Mouse (Mus musculus): ENCODE measurements around the gene Gm12216. TPM values are rescaled to one million over a fixed set of nuclear protein-coding genes. Genes with fewer than 3 reads are reported as not detected.

Gm12216 gene
- polyA plus RNA-seq, 1 experiment from 2014 or later: not detected

DNA sequence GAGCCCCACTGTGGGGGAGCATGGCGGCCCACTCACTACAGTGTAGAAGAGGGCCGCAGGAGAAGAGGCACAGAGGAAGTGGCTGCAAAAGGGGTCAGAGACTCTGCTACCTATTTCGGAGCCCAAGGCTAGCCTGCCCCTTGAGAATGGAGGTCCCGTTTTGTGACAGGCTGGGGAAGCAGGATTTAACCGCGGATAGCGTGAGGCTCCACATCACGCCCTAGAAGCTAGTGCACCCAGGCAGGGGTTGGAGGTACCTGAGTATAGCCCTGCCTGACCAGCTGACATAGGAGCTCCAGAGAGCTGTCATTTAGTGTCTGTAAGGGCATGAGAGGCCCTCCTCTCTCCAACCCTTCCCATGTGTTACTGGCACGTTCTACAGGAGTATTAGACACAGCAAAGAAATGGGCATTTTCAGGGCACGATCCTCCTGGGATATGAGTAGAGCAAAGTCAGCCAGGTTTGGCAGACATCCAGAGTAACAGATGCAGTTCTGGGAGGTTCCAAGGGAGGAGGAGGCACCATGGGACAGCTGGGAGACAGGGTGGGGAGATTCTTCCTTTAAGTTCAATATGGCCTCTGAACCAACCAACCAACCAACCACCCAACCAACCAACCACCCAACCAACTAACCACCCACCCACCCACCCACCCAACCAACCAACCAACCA lies 60.9 kb downstream of the Gm12216 start:
- 92% methylated on average over 10 of the region's 10 CpGs for WGBS
- H3K4me1 ChIP-seq: peaks cover 25% of the 10 kb centered on the region

DNA sequence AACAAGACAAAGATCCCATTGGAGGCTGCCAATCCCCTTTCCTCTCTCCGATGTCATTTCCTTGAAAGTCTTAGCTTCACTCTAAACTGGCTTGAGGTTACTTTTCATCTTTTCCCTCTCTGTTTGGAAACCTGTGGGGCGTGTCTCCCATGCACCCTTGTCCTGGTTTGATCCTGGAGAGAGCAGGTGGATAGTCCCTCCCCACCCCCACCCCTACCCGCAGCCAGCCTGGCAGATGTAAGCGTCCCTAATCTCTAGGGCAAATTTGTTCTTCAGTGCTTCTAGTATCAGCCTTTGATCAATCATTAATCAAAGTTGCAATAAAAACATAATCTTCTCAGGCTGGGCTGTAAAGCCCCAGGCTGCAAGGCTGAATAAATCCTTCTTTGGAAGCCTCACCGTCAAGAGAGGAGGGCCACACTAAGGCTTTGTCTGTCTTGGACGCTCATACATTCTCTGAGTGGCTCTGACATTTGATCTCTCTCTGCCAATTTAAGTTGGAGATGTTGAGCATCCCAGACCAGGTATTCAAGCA lies 61.6 kb downstream of the Gm12216 start:
- H3K4me2 ChIP-seq (replicated peaks): no peak overlapping the region
- H3K27me3 ChIP-seq: no peaks in the 10 kb centered on the region
- H3K4me3 ChIP-seq: no peak overlapping the region
- 60% methylated on average over 6 of the region's 6 CpGs for WGBS
- no peak for ATAC-seq (ENCODE audit: low FRiP score)
- no peaks in the 10 kb centered on the region for H3K9me3 ChIP-seq (replicated peaks)
- H3K27ac ChIP-seq: no peak overlapping the region
- no peak overlapping the region for H3K9ac ChIP-seq
- H3K36me3 ChIP-seq: no peaks in the 10 kb centered on the region
- peaks cover 25% of the 10 kb centered on the region for H3K4me1 ChIP-seq

More for the DNA sequence above, 60.9 kb downstream of the Gm12216 start:
- Histone ChIP-seq H3K9me3 (replicated peaks) (no peaks in the 10 kb centered on the region), H3K4me2 (replicated peaks) (no peak overlapping the region), H3K36me3 (no peaks in the 10 kb centered on the region), H3K4me3 (no peak overlapping the region), H3K27ac (no peak overlapping the region), H3K9ac (no peak overlapping the region), H3K27me3 (no peaks in the 10 kb centered on the region)
- no peak for ATAC-seq (ENCODE audit: low FRiP score)

GRCm38 (mm10) chr11:53796409-53797151 lies 62.5 kb downstream of the Gm12216 start:
- Histone ChIP-seq H3K4me1 (peaks cover 25% of the 10 kb centered on the region), H3K4me2 (replicated peaks) (no peak overlapping the region), H3K9me3 (replicated peaks) (no peaks in the 10 kb centered on the region), H3K9ac (no peak overlapping the region), H3K36me3 (no peaks in the 10 kb centered on the region), H3K4me3 (no peak overlapping the region), H3K27me3 (no peaks in the 10 kb centered on the region), H3K27ac (0 out of 2 replicates have a peak overlapping the region, but pooled peaks have one; percentile 8)
- ATAC-seq (ENCODE audit: low FRiP score): no peak
- WGBS: 68% methylated on average over 12 of the region's 12 CpGs

DNA sequence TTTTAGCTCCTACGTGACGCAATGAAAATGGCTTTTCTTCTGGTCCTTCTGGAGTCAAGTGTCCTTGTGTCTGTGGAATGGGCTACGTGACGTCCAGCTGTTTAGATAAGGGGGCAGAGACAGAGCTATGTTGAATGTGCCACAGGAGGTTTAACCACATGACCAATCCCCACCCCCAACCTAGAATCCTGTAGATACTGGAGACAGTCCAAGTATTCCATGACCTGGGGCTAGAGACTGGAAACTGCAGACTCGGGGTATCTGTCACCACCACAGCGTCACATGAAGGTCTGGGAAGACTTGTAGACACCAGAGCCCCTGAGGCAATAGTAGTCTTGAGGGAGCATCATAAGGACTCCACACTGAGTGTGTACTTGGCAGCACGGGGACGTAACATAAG lies 63.2 kb downstream of the Gm12216 start:
- no peak overlapping the region for H3K4me2 ChIP-seq (replicated peaks)
- H3K36me3 ChIP-seq: no peaks in the 10 kb centered on the region
- H3K9ac ChIP-seq: no peak overlapping the region
- no peaks in the 10 kb centered on the region for H3K9me3 ChIP-seq (replicated peaks)
- ATAC-seq (ENCODE audit: low FRiP score): no peak
- no peak overlapping the region for H3K27ac ChIP-seq
- H3K4me3 ChIP-seq: no peak overlapping the region
- no peaks in the 10 kb centered on the region for H3K27me3 ChIP-seq
- peaks cover 25% of the 10 kb centered on the region for H3K4me1 ChIP-seq
- 78% methylated on average over 8 of the region's 8 CpGs for WGBS

GRCm38 (mm10) chr11:53794671-53795557 lies 64.1 kb downstream of the Gm12216 start:
- WGBS: 67% methylated on average over 25 of the region's 25 CpGs
- Histone ChIP-seq H3K9me3 (replicated peaks) (0 out of 2 replicates have a peak, but pooled peaks cover 6% of the 10 kb centered on the region), H3K36me3 (no peaks in the 10 kb centered on the region), H3K27ac (no peak overlapping the region), H3K27me3 (no peaks in the 10 kb centered on the region), H3K4me3 (no peak overlapping the region), H3K4me2 (replicated peaks) (no peak overlapping the region), H3K4me1 (peaks cover 25% of the 10 kb centered on the region), H3K9ac (no peak overlapping the region)
- ATAC-seq (ENCODE audit: low FRiP score): no peak

GRCm38 (mm10) chr11:53794015-53794414 lies 65.0 kb downstream of the Gm12216 start:
- H3K4me1 ChIP-seq: peaks cover 25% of the 10 kb centered on the region
- no peak overlapping the region for H3K4me3 ChIP-seq
- no peaks in the 10 kb centered on the region for H3K36me3 ChIP-seq
- H3K27me3 ChIP-seq: no peaks in the 10 kb centered on the region
- 0 out of 2 replicates have a peak, but pooled peaks cover 6% of the 10 kb centered on the region for H3K9me3 ChIP-seq (replicated peaks)
- no peak overlapping the region for H3K27ac ChIP-seq
- 83% methylated on average over 3 of the region's 3 CpGs for WGBS
- no peak overlapping the region for H3K9ac ChIP-seq
- H3K4me2 ChIP-seq (replicated peaks): no peak overlapping the region
- ATAC-seq (ENCODE audit: low FRiP score): no peak

GRCm38 (mm10) chr11:53792986-53793385 lies 66.1 kb downstream of the Gm12216 start:
- Histone ChIP-seq H3K9me3 (replicated peaks) (0 out of 2 replicates have a peak, but pooled peaks cover 6% of the 10 kb centered on the region), H3K36me3 (no peaks in the 10 kb centered on the region), H3K4me2 (replicated peaks) (no peak overlapping the region), H3K27ac (no peak overlapping the region), H3K4me1 (peaks cover 25% of the 10 kb centered on the region), H3K4me3 (no peak overlapping the region), H3K27me3 (no peaks in the 10 kb centered on the region), H3K9ac (no peak overlapping the region)
- no peak for ATAC-seq (ENCODE audit: low FRiP score)
- 76% methylated on average over 3 of the region's 3 CpGs for WGBS

GRCm38 (mm10) chr11:53789277-53789676 lies 69.8 kb downstream of the Gm12216 start:
- no peaks in the 10 kb centered on the region for H3K27me3 ChIP-seq
- H3K9ac ChIP-seq: no peak overlapping the region
- no peaks in the 10 kb centered on the region for H3K36me3 ChIP-seq
- ATAC-seq (ENCODE audit: low FRiP score): no peak
- H3K4me1 ChIP-seq: 0 out of 2 replicates have a peak, but pooled peaks cover 6% of the 10 kb centered on the region
- H3K4me2 ChIP-seq (replicated peaks): no peak overlapping the region
- no peak overlapping the region for H3K4me3 ChIP-seq
- 0 out of 2 replicates have a peak, but pooled peaks cover 6% of the 10 kb centered on the region for H3K9me3 ChIP-seq (replicated peaks)
- H3K27ac ChIP-seq: no peak overlapping the region
- WGBS: 77% methylated on average over 3 of the region's 3 CpGs

DNA sequence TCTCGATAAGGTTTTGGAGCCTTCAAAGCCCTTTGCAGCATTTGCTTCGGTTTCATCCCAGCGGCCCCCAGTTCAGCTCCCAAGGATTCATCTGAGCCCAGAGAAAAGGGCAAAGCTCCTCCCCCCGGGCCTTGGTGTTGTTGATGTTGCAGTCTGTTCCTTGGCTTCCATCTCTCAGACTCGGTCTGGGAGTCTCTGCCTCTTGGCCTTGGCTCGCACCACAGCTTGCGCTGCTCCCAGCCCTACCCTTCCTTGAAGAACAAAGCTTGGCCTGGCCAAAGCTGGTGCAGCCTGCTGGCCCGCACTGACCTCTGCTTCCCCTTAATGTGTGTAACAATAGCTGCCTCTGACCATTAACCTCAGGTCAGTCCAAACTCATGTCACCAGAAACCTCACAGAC lies 70.9 kb downstream of the Gm12216 start:
- H3K27me3 ChIP-seq: no peaks in the 10 kb centered on the region
- H3K4me2 ChIP-seq (replicated peaks): no peak overlapping the region
- no peaks in the 10 kb centered on the region for H3K4me1 ChIP-seq
- no peak overlapping the region for H3K9ac ChIP-seq
- H3K36me3 ChIP-seq: no peaks in the 10 kb centered on the region
- 0 out of 2 replicates have a peak, but pooled peaks cover 6% of the 10 kb centered on the region for H3K9me3 ChIP-seq (replicated peaks)
- 48% methylated on average over 8 of the region's 8 CpGs for WGBS
- no peak overlapping the region for H3K4me3 ChIP-seq
- H3K27ac ChIP-seq: no peak overlapping the region
- ATAC-seq (ENCODE audit: low FRiP score): no peak

GRCm38 (mm10) chr11:53786058-53787031 lies 72.7 kb downstream of the Gm12216 start:
- no peak overlapping the region for H3K4me2 ChIP-seq (replicated peaks)
- H3K36me3 ChIP-seq: no peaks in the 10 kb centered on the region
- H3K4me3 ChIP-seq: no peak overlapping the region
- no peaks in the 10 kb centered on the region for H3K4me1 ChIP-seq
- no peak overlapping the region for H3K27ac ChIP-seq
- 0 out of 2 replicates have a peak, but pooled peaks cover 6% of the 10 kb centered on the region for H3K9me3 ChIP-seq (replicated peaks)
- no peaks in the 10 kb centered on the region for H3K27me3 ChIP-seq
- 83% methylated on average over 13 of the region's 13 CpGs for WGBS
- no peak overlapping the region for H3K9ac ChIP-seq
- no peak for ATAC-seq (ENCODE audit: low FRiP score)

DNA sequence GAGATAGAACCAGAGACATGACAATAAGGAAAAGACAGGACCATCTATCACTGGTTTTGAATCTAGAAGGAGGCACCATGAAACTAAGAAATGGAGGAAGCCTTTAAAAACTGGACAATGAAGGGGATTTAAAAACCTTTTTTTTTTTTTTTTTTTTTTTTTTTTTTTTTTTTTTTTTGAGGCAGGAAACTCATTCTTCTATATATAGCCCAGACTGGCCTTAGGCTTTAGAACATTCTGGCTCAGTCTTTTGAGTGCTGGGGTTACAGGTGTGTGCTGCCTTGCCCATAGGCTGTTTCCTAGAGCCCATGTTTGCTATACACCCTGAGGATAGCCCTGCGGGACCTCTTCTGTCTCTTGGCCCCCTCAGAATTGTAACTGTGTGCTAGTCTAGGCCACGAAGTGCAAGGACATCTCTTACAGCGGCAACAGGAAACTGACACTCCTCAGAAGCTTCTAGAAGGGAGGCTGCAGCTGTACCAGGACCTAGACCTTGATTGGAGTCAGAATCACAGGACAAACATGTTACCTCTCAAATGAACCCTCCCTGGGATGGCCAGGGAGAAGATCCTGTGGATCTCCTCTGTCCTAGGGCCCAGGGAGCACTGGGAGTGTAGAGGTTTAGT lies 73.6 kb downstream of the Gm12216 start:
- H3K36me3 ChIP-seq: no peaks in the 10 kb centered on the region
- no peak overlapping the region for H3K4me2 ChIP-seq (replicated peaks)
- WGBS: 87% methylated on average over 3 of the region's 3 CpGs
- no peak for ATAC-seq (ENCODE audit: low FRiP score)
- 0 out of 2 replicates have a peak, but pooled peaks cover 5% of the 10 kb centered on the region for H3K9me3 ChIP-seq (replicated peaks)
- H3K4me1 ChIP-seq: no peaks in the 10 kb centered on the region
- no peaks in the 10 kb centered on the region for H3K27me3 ChIP-seq
- H3K4me3 ChIP-seq: no peak overlapping the region
- H3K9ac ChIP-seq: no peak overlapping the region
- H3K27ac ChIP-seq: no peak overlapping the region

Measured in hindbrain, embryonic 12.5 days (tissue).